Mouse (Mus musculus) forebrain, embryonic 11.5 days (tissue): Measurements from ENCODE around the gene Ugt1a2. TPM values are rescaled to one million over a fixed set of nuclear protein-coding genes. Genes with fewer than 3 reads are reported as not detected.
A peak's percentile ranks its signal among the peaks of the same experiment; 100 is the strongest.
"Not testable (repeated sequence)": the region's sequence is repeated elsewhere in the genome, so short reads cannot be mapped to it uniquely, and the experiment has no call there.

ENCODE experiments used
- ATAC-seq: fragments of 200-750 bp; cut with Nextera tagmentation; replicated peaks from 2 replicates; pipeline ENCODE4 v1.8.0; 2017; ENCODE audit warnings: moderate TSS enrichment; ENCODE audit not compliant: low FRiP score
- DNase-seq: peaks from one replicate; pipeline ENCODE4 v3.0.0-alpha.2; 2017; ENCODE audit warnings: low spot score
- H3K27ac ChIP-seq: fragments of 300-500 bp; sonication (generic); 2 replicates; pipeline ENCODE4 v1.5.1; 2014; ENCODE audit warnings: low read depth, low read length
- H3K27me3 ChIP-seq: fragments of 300-500 bp; sonication (generic); 2 replicates; pipeline ENCODE4 v1.6.1; 2014; ENCODE audit warnings: mild to moderate bottlenecking, low read length, mixed read lengths; ENCODE audit not compliant: control insufficient read depth, insufficient read depth
- H3K36me3 ChIP-seq: fragments of 300-500 bp; sonication (generic); 2 replicates; pipeline ENCODE4 v1.6.1; 2014; ENCODE audit warnings: mild to moderate bottlenecking, low read length, moderate library complexity, mixed read lengths; ENCODE audit not compliant: control insufficient read depth, insufficient read depth
- H3K4me1 ChIP-seq: fragments of 300-500 bp; sonication (generic); replicated peaks from 2 replicates; pipeline ENCODE4 v1.6.1; 2014; ENCODE audit warnings: low read length, mixed read lengths; ENCODE audit not compliant: control insufficient read depth, insufficient read depth
- H3K4me2 ChIP-seq: fragments of 300-500 bp; sonication (generic); 2 replicates; pipeline ENCODE4 v1.6.1; 2014; ENCODE audit warnings: low read depth, mild to moderate bottlenecking, low read length, moderate library complexity, mixed read lengths; ENCODE audit not compliant: severe bottlenecking
- H3K4me3 ChIP-seq: fragments of 300-500 bp; sonication (generic); 2 replicates; pipeline ENCODE4 v1.5.1; 2014; ENCODE audit warnings: low read depth, low read length
- H3K9ac ChIP-seq: fragments of 300-500 bp; sonication (generic); 2 replicates; pipeline ENCODE4 v1.6.1; 2014; ENCODE audit warnings: low read length
- H3K9me3 ChIP-seq: fragments of 300-500 bp; sonication (generic); 2 replicates; pipeline ENCODE4 v1.6.1; 2016; ENCODE audit warnings: low read length, mixed read lengths; ENCODE audit not compliant: control insufficient read depth
- whole genome bisulfite sequencing: fragments of 180-500 bp; shearing (Covaris S2); extraction: QIAGEN DNeasy Blood & Tissue Kit; methylation state at CpG from one replicate; pipeline ENCODE4 v1.1.7; 2014; 5-methylcytosine and 5-hydroxymethylcytosine counted together
- polyA plus RNA-seq: library from polyadenylated mRNA; unstranded; fragments of >200 nt; fragmentation: Nextera tagmentation; extraction: Ambion mirVana; gene quantifications from 2 replicates; pipeline ENCODE4 v1.2.1, GENCODE M21; 2014

Gene Ugt1a2
- polyA plus RNA-seq, 1 experiment from 2014 or later = not detected

- H3K4me1 ChIP-seq, ATAC-seq, H3K36me3 ChIP-seq, H3K27ac ChIP-seq, H3K4me3 ChIP-seq, H3K4me2 ChIP-seq, H3K27me3 ChIP-seq, H3K9ac ChIP-seq: not testable (repeated sequence)
- peak; percentile 53 for DNase-seq
- peaks cover 31% of the 10 kb centered on the region for H3K9me3 ChIP-seq
Observed at GRCm38 (mm10) chr1:88223011-88223515, 22.7 kb downstream of the Ugt1a2 start.

- no peak overlapping the region for H3K27ac ChIP-seq
- WGBS = 53% methylated on average over 1 of the region's 1 CpGs
- H3K27me3 ChIP-seq = no peaks in the 10 kb centered on the region
- H3K4me1 ChIP-seq = no peaks in the 10 kb centered on the region
- DNase-seq (peak; percentile 54), ATAC-seq (no peak)
- H3K4me2 ChIP-seq = no peak overlapping the region
- no peak overlapping the region for H3K4me3 ChIP-seq
- no peak overlapping the region for H3K9ac ChIP-seq
- H3K9me3 ChIP-seq = peaks cover 36% of the 10 kb centered on the region
- no peaks in the 10 kb centered on the region for H3K36me3 ChIP-seq
Observed at GRCm38 (mm10) chr1:88223591-88223990, 23.2 kb downstream of the Ugt1a2 start.

- no peaks in the 10 kb centered on the region for H3K27me3 ChIP-seq
- WGBS = 79% methylated on average over 2 of the region's 2 CpGs
- no peaks in the 10 kb centered on the region for H3K4me1 ChIP-seq
- H3K4me3 ChIP-seq = no peak overlapping the region
- ATAC-seq (no peak), DNase-seq (peak; percentile 53)
- H3K36me3 ChIP-seq = no peaks in the 10 kb centered on the region
- peaks cover 42% of the 10 kb centered on the region for H3K9me3 ChIP-seq
- H3K9ac ChIP-seq = no peak overlapping the region
- H3K4me2 ChIP-seq = no peak overlapping the region
- no peak overlapping the region for H3K27ac ChIP-seq
Observed at GRCm38 (mm10) chr1:88224029-88224776, 23.8 kb downstream of the Ugt1a2 start.

- H3K9ac ChIP-seq, H3K4me1 ChIP-seq, DNase-seq, H3K27me3 ChIP-seq, ATAC-seq, H3K4me3 ChIP-seq, H3K36me3 ChIP-seq, H3K4me2 ChIP-seq, H3K27ac ChIP-seq: not testable (repeated sequence)
- WGBS = 39% methylated on average over 2 of the region's 2 CpGs
- peaks cover 53% of the 10 kb centered on the region for H3K9me3 ChIP-seq
Observed at GRCm38 (mm10) chr1:88225301-88225700, 24.9 kb downstream of the Ugt1a2 start.

GRCm38 (mm10) chr1:88225741-88226140, 25.3 kb downstream of the Ugt1a2 start:
- H3K4me3 ChIP-seq = no peak overlapping the region
- H3K4me1 ChIP-seq = no peaks in the 10 kb centered on the region
- no peaks in the 10 kb centered on the region for H3K36me3 ChIP-seq
- H3K4me2 ChIP-seq = no peak overlapping the region
- ATAC-seq (no peak), DNase-seq (no peak)
- no peaks in the 10 kb centered on the region for H3K27me3 ChIP-seq
- H3K27ac ChIP-seq = no peak overlapping the region
- H3K9ac ChIP-seq = no peak overlapping the region
- H3K9me3 ChIP-seq = peaks cover 58% of the 10 kb centered on the region

GRCm38 (mm10) chr1:88226670-88227379, 26.4 kb downstream of the Ugt1a2 start, which contains the start of gene Mroh2a:
Gene Mroh2a (plus strand): TSS chr1:88226986.
- ATAC-seq = no peak
- peaks cover 69% of the 10 kb centered on the region for H3K9me3 ChIP-seq
- H3K27me3 ChIP-seq = no peaks in the 10 kb centered on the region
- H3K27ac ChIP-seq = no peak within 1 kb of the TSS
- no peak within 1 kb of the TSS for H3K4me3 ChIP-seq
- peak; percentile 55 for DNase-seq
- no peaks in the 10 kb centered on the region for H3K36me3 ChIP-seq
- H3K9ac ChIP-seq = no peak within 1 kb of the TSS
- no peaks in the 10 kb centered on the region for H3K4me1 ChIP-seq
- WGBS = 59% methylated on average over 5 of the region's 5 CpGs
- H3K4me2 ChIP-seq = no peak within 1 kb of the TSS

GRCm38 (mm10) chr1:88227482-88227881, 27.1 kb downstream of the Ugt1a2 start:
- H3K27me3 ChIP-seq = no peaks in the 10 kb centered on the region
- H3K36me3 ChIP-seq = no peaks in the 10 kb centered on the region
- H3K27ac ChIP-seq = no peak overlapping the region
- H3K4me2 ChIP-seq = no peak overlapping the region
- 64% methylated on average over 2 of the region's 2 CpGs for WGBS
- H3K9me3 ChIP-seq = peaks cover 72% of the 10 kb centered on the region
- DNase-seq = peak; percentile 51
- no peak for ATAC-seq
- H3K9ac ChIP-seq = no peak overlapping the region
- no peak overlapping the region for H3K4me3 ChIP-seq
- H3K4me1 ChIP-seq = no peaks in the 10 kb centered on the region

- Histone ChIP-seq H3K4me1 (no peaks in the 10 kb centered on the region), H3K27me3 (no peaks in the 10 kb centered on the region), H3K9me3 (peaks cover 78% of the 10 kb centered on the region), H3K9ac (no peak overlapping the region), H3K36me3 (no peaks in the 10 kb centered on the region), H3K27ac (no peak overlapping the region), H3K4me3 (no peak overlapping the region), H3K4me2 (no peak overlapping the region)
- DNase-seq (peak; percentile 53), ATAC-seq (no peak)
- WGBS = 71% methylated on average over 7 of the region's 7 CpGs
Observed at GRCm38 (mm10) chr1:88228121-88228520, 27.7 kb downstream of the Ugt1a2 start.
